Mouse (Mus musculus) cerebellum, adult 2 months (tissue): ENCODE data around the gene Entpd2.

Experiments used
- CTCF ChIP-seq: fragments of 200-500 bp; IDR thresholded peaks from 2 replicates; pipeline ENCODE4 v1.5.1; 2011; ENCODE audit warnings: low read depth, mild to moderate bottlenecking, control low read depth, low read length, moderate library complexity, borderline replicate concordance; ENCODE audit not compliant: insufficient read depth
- POLR2A ChIP-seq: fragments of 200-500 bp; IDR thresholded peaks from 2 replicates; pipeline ENCODE4 v1.6.1; 2011; ENCODE audit warnings: low read length, control low read depth, borderline replicate concordance; ENCODE audit not compliant: insufficient read depth

- no peak for TF ChIP-seq CTCF
- TF ChIP-seq POLR2A: no peak
Observed at GRCm38 (mm10) chr2:25408908-25409307, 13.2 kb downstream of the Entpd2 start.
